In the genomic region with DNA sequence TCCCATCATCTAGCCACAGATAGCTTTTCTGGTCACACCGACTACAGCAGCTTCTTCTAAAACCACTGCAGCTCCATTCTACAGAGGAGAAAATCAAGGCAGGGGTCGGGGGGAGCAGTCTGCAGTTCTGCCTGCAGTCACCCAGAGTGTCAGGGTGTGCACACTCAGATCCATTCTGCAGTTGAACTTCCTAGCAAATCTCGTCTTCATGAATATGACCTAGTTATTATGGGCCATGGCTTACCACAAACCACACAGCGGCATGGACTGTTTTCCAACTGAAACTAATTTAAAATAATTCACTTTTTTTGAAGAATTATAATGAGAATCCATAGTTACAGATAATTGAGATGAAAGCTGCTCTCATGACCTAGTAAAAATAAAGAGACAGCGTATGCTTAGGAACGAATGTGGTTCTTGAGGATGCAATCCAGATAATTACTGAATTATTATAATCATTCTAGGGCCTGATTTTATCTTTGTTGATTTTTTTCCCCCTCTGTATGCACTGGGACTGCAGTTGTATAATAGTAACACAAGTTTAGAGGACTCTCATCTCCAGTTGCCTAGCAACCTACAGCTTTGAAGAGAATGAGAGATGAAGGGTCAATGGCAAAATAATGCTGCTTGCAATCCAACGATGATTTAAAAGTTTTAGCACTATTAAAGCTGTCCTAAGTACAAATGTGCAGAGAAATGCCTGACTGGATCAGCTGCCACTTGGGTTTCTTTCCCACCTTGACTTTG, we compare ENCODE assay signal across 20 mouse cellular contexts. TPM values are rescaled to one million over a fixed set of nuclear protein-coding genes. Genes with fewer than 3 reads are reported as not detected.
A peak's percentile ranks its signal among the peaks of the same experiment; 100 is the strongest.
DNase-seq lines count a peak whose midpoint lies in the region; ATAC-seq and TF ChIP-seq lines count a peak whose summit lies in the region.
"Had no signal": no experiment of that assay in that cellular context is flagged by ENCODE, and none has a peak within 500 bp of the region (broad histone marks: within the 10 kb centered on the region; RNA-seq: fewer than 3 reads in every experiment).

No protein-coding gene starts in this region.

- no peak overlapping the region for H3K4me3 ChIP-seq in midbrain, postnatal 0 days (ENCODE audit: low read depth, low read length)
- H3K4me3 ChIP-seq in kidney, embryonic 14.5 days (ENCODE audit: low read length): no peak overlapping the region
- H3K4me3 ChIP-seq: neural tube, embryonic 15.5 days had no signal

- 0 out of 2 replicates have a peak overlapping the region, but pooled peaks have one; percentile 32 for H3K27ac ChIP-seq in midbrain, postnatal 0 days (ENCODE audit: low read depth, low read length)
- H3K27ac ChIP-seq in kidney, embryonic 14.5 days (ENCODE audit: low read depth, low read length): no peak overlapping the region
- H3K27ac ChIP-seq: neural tube, embryonic 15.5 days had no signal

- WGBS in midbrain, postnatal 0 days: 58% methylated on average over 7 of the region's 7 CpGs
- WGBS in kidney, embryonic 14.5 days: 85% methylated on average over 7 of the region's 7 CpGs

- no peak overlapping the region for H3K4me2 ChIP-seq in midbrain, postnatal 0 days (ENCODE audit: low read depth, low read length, poor library complexity, severe bottlenecking)
- no peak overlapping the region for H3K4me2 ChIP-seq in kidney, embryonic 14.5 days (replicated peaks; ENCODE audit: low read depth, low read length)
- H3K4me2 ChIP-seq: heart, embryonic 11.5 days; liver, embryonic 11.5 days; neural tube, embryonic 15.5 days had no signal

- no peak overlapping the region for H3K9ac ChIP-seq in midbrain, postnatal 0 days (replicated peaks; ENCODE audit: low read length, poor library complexity, severe bottlenecking)
- H3K9ac ChIP-seq in kidney, embryonic 14.5 days (ENCODE audit: low read depth, low read length): no peak overlapping the region
- H3K9ac ChIP-seq: neural tube, embryonic 15.5 days had no signal

- no peaks in the 10 kb centered on the region for H3K27me3 ChIP-seq in midbrain, postnatal 0 days (ENCODE audit: insufficient read depth, low read length)
- no peaks in the 10 kb centered on the region for H3K27me3 ChIP-seq in kidney, embryonic 14.5 days (ENCODE audit: control insufficient read depth, insufficient read depth, low read length)
- H3K27me3 ChIP-seq: neural tube, embryonic 15.5 days had no signal

- DNase-seq in frontal cortex, postnatal 14 days (ENCODE audit: low spot score in 2 of 2): no peak
- peak; percentile 89 for DNase-seq in Muller cell, postnatal 12 days (ENCODE audit: inconsistent ontology term)
- peak; percentile 4 for DNase-seq in brain, embryonic 18.5 days (ENCODE audit: low read depth, low spot score)
- peak; percentile 46 for DNase-seq in midbrain, postnatal 0 days (ENCODE audit: low spot score)
- no peak for DNase-seq in adrenal gland, postnatal 10 days
- DNase-seq: B cell, adult 2 months; heart, postnatal 10 days; kidney, adult 8-10 months; kidney, postnatal 36 days; lung, adult 18-20 months; lung, postnatal 36 days; right cerebral cortex, postnatal 25 days; thymus, adult 18-20 months had no signal

- 0 out of 2 replicates have a peak, but pooled peaks have one; percentile 41 for ATAC-seq in frontal cortex, adult (ENCODE audit: low TSS enrichment)
- ATAC-seq in midbrain, postnatal 0 days (ENCODE audit: low FRiP score): no peak
- no peak for ATAC-seq in kidney, embryonic 14.5 days (ENCODE audit: low FRiP score, low TSS enrichment)
- ATAC-seq: inflammation-experienced regulatory T-cells, adult 6 months had no signal

- H3K9me3 ChIP-seq in midbrain, postnatal 0 days (ENCODE audit: low read length): no peaks in the 10 kb centered on the region
- H3K9me3 ChIP-seq in kidney, embryonic 14.5 days (ENCODE audit: control insufficient read depth, low read length): no peaks in the 10 kb centered on the region
- H3K9me3 ChIP-seq: neural tube, embryonic 15.5 days had no signal

- no peaks in the 10 kb centered on the region; the same call in 1 of the 2 replicates for H3K4me1 ChIP-seq in midbrain, postnatal 0 days (ENCODE audit: insufficient read depth, low read length)
- H3K4me1 ChIP-seq in kidney, embryonic 14.5 days (ENCODE audit: control insufficient read depth, insufficient read depth, low read length): no peaks in the 10 kb centered on the region

- H3K36me3 ChIP-seq in midbrain, postnatal 0 days (ENCODE audit: insufficient read depth, low read length): no peaks in the 10 kb centered on the region
- H3K36me3 ChIP-seq in kidney, embryonic 14.5 days (ENCODE audit: control insufficient read depth, insufficient read depth, low read length): no peaks in the 10 kb centered on the region
- H3K36me3 ChIP-seq: neural tube, embryonic 15.5 days had no signal

- TF ChIP-seq CTCF in midbrain, postnatal 0 days (IDR thresholded peaks at IDR 0.05): no peak

RNA-seq across cellular contexts. Expression of a gene that starts 27.7 kb away (rescaled TPM):
- total RNA-seq in midbrain, postnatal 0 days (2014; rRNA removed): 321 TPM in 2 replicates
- polyA plus RNA-seq in midbrain, postnatal 0 days (2015; fragmentation: Nextera tagmentation; extraction: Ambion mirVana): 323 and 326 TPM in 2 replicates
- total RNA-seq in adrenal gland, postnatal 10 days (2021): 1 to 10 TPM; 2.7 to 5.7 TPM
- 0.31 and 1.1 TPM in 2 replicates for polyA plus RNA-seq in kidney, embryonic 14.5 days (2014; fragmentation: Nextera tagmentation; extraction: Ambion mirVana)
- total RNA-seq: megakaryocyte-erythroid progenitor cell, adult 5-6 weeks had no signal

Comparison
In these comparisons a context has a peak if more than half of its experiments do, and no peak if none do; other contexts are left out.
1. DNase-seq: peak in Muller cell, postnatal 12 days (single experiment), brain, embryonic 18.5 days (single experiment) and midbrain, postnatal 0 days (single experiment); none in frontal cortex, postnatal 14 days (0 of 2) and adrenal gland, postnatal 10 days (single experiment).
2. RNA of a gene that starts 27.7 kb away (total RNA-seq): 321 TPM in midbrain, postnatal 0 days; 2.7 to 5.7 TPM in adrenal gland, postnatal 10 days; every median in the first group is over 10 times any median in the second.